Mouse (Mus musculus): ENCODE data around the gene Akna.

- TF ChIP-seq CTCF (IDR thresholded peaks at IDR 0.05 in 2 of 3, conservative IDR thresholded peaks at IDR 0.05 in 1 of 3; ENCODE audit: control insufficient read depth in 1 of 3, insufficient read depth in 1 of 3, low read depth in 2 of 3, low read length in 3 of 3, poor library complexity in 1 of 3, severe bottlenecking in 1 of 3) (no peak), SIN3A (IDR thresholded peaks at IDR 0.05; ENCODE audit: low read length) (peak; percentile 90), GATA1 (IDR thresholded peaks at IDR 0.05; ENCODE audit: low read depth, low read length) (peak; percentile 7; the same call in 1 of the 2 replicates), EP300 (IDR thresholded peaks at IDR 0.05; ENCODE audit: low read depth in 1 of 2, low read length in 2 of 2) (peak in 1 of 2 experiments; percentile 42; a peak in 2 of 4 replicates), CHD2 (IDR thresholded peaks at IDR 0.05; ENCODE audit: low read length) (no peak), MAFK (IDR thresholded peaks at IDR 0.05; ENCODE audit: borderline replicate concordance, low read depth, low read length) (no peak), MXI1 (IDR thresholded peaks at IDR 0.05; ENCODE audit: low read depth, low read length) (peak; percentile 29; the same call in 1 of the 2 replicates), UBTF (IDR thresholded peaks at IDR 0.05; ENCODE audit: borderline replicate concordance, insufficient read depth, low read depth, low read length) (no peak), MYB (IDR thresholded peaks at IDR 0.05; ENCODE audit: low read depth, low read length) (no peak)
Observed at GRCm38 (mm10) chr4:63403040-63403959, at the start of gene Akna.

All from MEL (cell line).